Mouse (Mus musculus) right cerebral cortex, postnatal 4 days (tissue): ENCODE results near the gene Zic1.

Experiments
- DNase-seq: peaks from one replicate; pipeline ENCODE4 v3.0.0-alpha.2; 2022

Zic1 gene

GRCm38 (mm10) chr9:91383441-91384135 lies 18.0 kb upstream of the Zic1 start:
- no peak for DNase-seq

- DNase-seq, result no peak
These were observed 17.1 kb upstream of the Zic1 start for GRCm38 (mm10) chr9:91382471-91383255.

GRCm38 (mm10) chr9:91382111-91382379 lies 16.4 kb upstream of the Zic1 start:
- no peak for DNase-seq

- DNase-seq, result no peak
These were observed 15.9 kb upstream of the Zic1 start for GRCm38 (mm10) chr9:91381284-91382110.

GRCm38 (mm10) chr9:91380458-91380914 lies 14.9 kb upstream of the Zic1 start:
- no peak for DNase-seq

GRCm38 (mm10) chr9:91379781-91380457 lies 14.3 kb upstream of the Zic1 start:
- DNase-seq, result no peak

- DNase-seq, result no peak
These were observed 13.7 kb upstream of the Zic1 start for GRCm38 (mm10) chr9:91379300-91379635.

GRCm38 (mm10) chr9:91378411-91379299 lies 13.0 kb upstream of the Zic1 start:
- DNase-seq, result no peak

GRCm38 (mm10) chr9:91377873-91378150 lies 12.2 kb upstream of the Zic1 start:
- DNase-seq, result no peak

GRCm38 (mm10) chr9:91377036-91377872 lies 11.6 kb upstream of the Zic1 start:
- DNase-seq, result no peak

GRCm38 (mm10) chr9:91374665-91375064 lies 9.1 kb upstream of the Zic1 start:
- no peak for DNase-seq

GRCm38 (mm10) chr9:91373811-91374575 lies 8.4 kb upstream of the Zic1 start:
- DNase-seq, result no peak

GRCm38 (mm10) chr9:91371608-91372007 lies 6.0 kb upstream of the Zic1 start:
- no peak for DNase-seq

GRCm38 (mm10) chr9:91371011-91371410 lies 5.4 kb upstream of the Zic1 start:
- DNase-seq, result no peak

GRCm38 (mm10) chr9:91370191-91370708 lies 4.6 kb upstream of the Zic1 start:
- no peak for DNase-seq

- no peak for DNase-seq
These were observed 3.8 kb upstream of the Zic1 start for GRCm38 (mm10) chr9:91369293-91369991.

GRCm38 (mm10) chr9:91368946-91369292 lies 3.3 kb upstream of the Zic1 start:
- no peak for DNase-seq

GRCm38 (mm10) chr9:91368150-91368549 lies 2.5 kb upstream of the Zic1 start:
- no peak for DNase-seq

- no peak for DNase-seq
These were observed 1.6 kb upstream of the Zic1 start for GRCm38 (mm10) chr9:91366999-91367811.
